Comparison of ENCODE assay signal across 8 mouse cellular contexts in the genomic region with DNA sequence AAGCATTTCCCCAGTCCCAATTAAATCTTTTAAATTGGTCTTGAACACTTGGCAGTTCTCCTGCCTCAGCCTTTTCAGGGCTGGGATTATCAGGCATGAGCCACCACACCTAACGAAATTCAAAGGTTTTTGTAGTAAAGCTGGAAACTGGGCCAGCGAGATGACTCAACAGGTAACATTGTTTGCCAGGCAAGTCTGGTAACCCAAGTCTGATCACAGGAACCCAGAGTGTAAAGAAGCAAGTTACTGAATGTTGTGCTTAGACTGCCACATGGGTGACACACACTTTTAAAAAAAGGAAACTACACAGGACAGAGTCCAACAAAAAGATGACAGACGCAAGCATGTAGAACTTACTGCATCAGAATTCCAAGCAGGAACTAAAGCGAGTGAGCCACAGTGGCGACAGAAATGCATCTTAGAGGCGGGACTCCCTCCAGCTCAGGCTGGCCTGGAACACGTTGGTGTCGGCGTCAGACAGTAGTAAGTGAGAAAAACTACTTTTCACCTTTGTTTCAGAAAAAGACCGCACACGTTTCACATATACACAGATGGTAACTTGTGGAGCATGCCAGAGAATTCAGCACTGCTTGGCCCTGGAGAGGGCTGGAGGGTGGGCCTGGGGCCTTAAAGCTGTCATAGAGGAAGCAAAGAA. TPM values are rescaled to one million over a fixed set of nuclear protein-coding genes. Genes with fewer than 3 reads are reported as not detected.
DNase-seq lines count a peak whose midpoint lies in the region; ATAC-seq and TF ChIP-seq lines count a peak whose summit lies in the region.

No protein-coding gene starts in this region.

- H3K9me3 ChIP-seq in hindbrain, embryonic 10.5 days = no peaks in the 10 kb centered on the region
- no peaks in the 10 kb centered on the region for H3K9me3 ChIP-seq in hindbrain, embryonic 11.5 days (ENCODE audit: control insufficient read depth, low read length)
- no peaks in the 10 kb centered on the region for H3K9me3 ChIP-seq in G1E (replicated peaks)
- H3K9me3 ChIP-seq in forebrain, embryonic 13.5 days (replicated peaks) = no peaks in the 10 kb centered on the region
- H3K9me3 ChIP-seq in liver, embryonic 13.5 days (replicated peaks) = no peaks in the 10 kb centered on the region

- H3K27me3 ChIP-seq in hindbrain, embryonic 10.5 days (ENCODE audit: insufficient read depth, poor library complexity, severe bottlenecking) = no peaks in the 10 kb centered on the region
- no peaks in the 10 kb centered on the region for H3K27me3 ChIP-seq in hindbrain, embryonic 11.5 days (ENCODE audit: control insufficient read depth, insufficient read depth, low read length)
- no peaks in the 10 kb centered on the region for H3K27me3 ChIP-seq in G1E (ENCODE audit: insufficient read depth, low read length)
- H3K27me3 ChIP-seq in forebrain, embryonic 13.5 days = no peaks in the 10 kb centered on the region
- H3K27me3 ChIP-seq in liver, embryonic 13.5 days = no peaks in the 10 kb centered on the region

- DNase-seq in hindbrain, embryonic 10.5 days (ENCODE audit: low spot score) = no peak
- no peak for DNase-seq in hindbrain, embryonic 11.5 days (ENCODE audit: low spot score)
- DNase-seq in G1E (ENCODE audit: low spot score) = no peak
- DNase-seq in liver, embryonic 13.5 days = no peak
- no peak for DNase-seq in thymus, adult 18-20 months
- DNase-seq in right cerebral cortex, postnatal 36 days (ENCODE audit: low spot score in 2 of 2) = no peak
- DNase-seq in kidney, postnatal 4 days = no peak

- ATAC-seq in hindbrain, embryonic 11.5 days (ENCODE audit: low FRiP score) = no peak
- no peak for ATAC-seq in G1E (ENCODE audit: extremely low read depth, insufficient number of reproducible peaks, low FRiP score, poor library complexity, severe bottlenecking)
- no peak for ATAC-seq in forebrain, embryonic 13.5 days
- ATAC-seq in liver, embryonic 13.5 days (ENCODE audit: low read depth) = no peak

- no peak for TF ChIP-seq CTCF in G1E (IDR thresholded peaks at IDR 0.05; ENCODE audit: low read depth, low read length)

- H3K4me2 ChIP-seq in hindbrain, embryonic 11.5 days (replicated peaks; ENCODE audit: low read depth, low read length) = no peak overlapping the region
- H3K4me2 ChIP-seq in forebrain, embryonic 13.5 days = no peak overlapping the region
- peak overlapping the region; percentile 73; the same call in 1 of the 2 replicates for H3K4me2 ChIP-seq in liver, embryonic 13.5 days

- H3K4me1 ChIP-seq in hindbrain, embryonic 10.5 days (replicated peaks) = peaks cover 33% of the 10 kb centered on the region
- no peaks in the 10 kb centered on the region; the same call in 1 of the 2 replicates for H3K4me1 ChIP-seq in hindbrain, embryonic 11.5 days (replicated peaks; ENCODE audit: control insufficient read depth, insufficient read depth, low read length)
- H3K4me1 ChIP-seq in G1E (ENCODE audit: insufficient read depth, low read depth, low read length) = peaks cover 42% of the 10 kb centered on the region
- H3K4me1 ChIP-seq in forebrain, embryonic 13.5 days = peaks cover 25% of the 10 kb centered on the region
- H3K4me1 ChIP-seq in liver, embryonic 13.5 days (replicated peaks) = peaks cover 31% of the 10 kb centered on the region

- WGBS in hindbrain, embryonic 10.5 days = 89% methylated on average over 11 of the region's 11 CpGs
- 93% methylated on average over 11 of the region's 11 CpGs for WGBS in hindbrain, embryonic 11.5 days
- 83% methylated on average over 11 of the region's 11 CpGs for WGBS in forebrain, embryonic 13.5 days
- WGBS in liver, embryonic 13.5 days (ENCODE audit: insufficient replicate concordance) = 84% methylated on average over 11 of the region's 11 CpGs

- peaks cover 28% of the 10 kb centered on the region for H3K36me3 ChIP-seq in hindbrain, embryonic 10.5 days
- H3K36me3 ChIP-seq in hindbrain, embryonic 11.5 days (ENCODE audit: control insufficient read depth, insufficient read depth, low read length) = peaks cover 5% of the 10 kb centered on the region; the same call in 1 of the 2 replicates
- H3K36me3 ChIP-seq in G1E (replicated peaks) = peaks cover 68% of the 10 kb centered on the region
- H3K36me3 ChIP-seq in forebrain, embryonic 13.5 days (ENCODE audit: poor library complexity, severe bottlenecking) = peaks cover 30% of the 10 kb centered on the region
- peaks cover 25% of the 10 kb centered on the region for H3K36me3 ChIP-seq in liver, embryonic 13.5 days

- peak overlapping the region; percentile 97 for H3K27ac ChIP-seq in hindbrain, embryonic 10.5 days
- H3K27ac ChIP-seq in hindbrain, embryonic 11.5 days (ENCODE audit: low read depth, low read length) = no peak overlapping the region
- H3K27ac ChIP-seq in forebrain, embryonic 13.5 days = peak overlapping the region; percentile 25; the same call in 1 of the 2 replicates
- H3K27ac ChIP-seq in liver, embryonic 13.5 days = peak overlapping the region; percentile 58; the same call in 1 of the 2 replicates

- H3K4me3 ChIP-seq in hindbrain, embryonic 10.5 days = no peak overlapping the region
- H3K4me3 ChIP-seq in hindbrain, embryonic 11.5 days (ENCODE audit: low read depth, low read length) = no peak overlapping the region
- H3K4me3 ChIP-seq in G1E (ENCODE audit: low read depth, low read length) = peak overlapping the region; percentile 91; the same call in 1 of the 2 replicates
- H3K4me3 ChIP-seq in forebrain, embryonic 13.5 days = no peak overlapping the region; the same call in 1 of the 2 replicates
- no peak overlapping the region; the same call in 1 of the 2 replicates for H3K4me3 ChIP-seq in liver, embryonic 13.5 days (replicated peaks)

- no peak overlapping the region for H3K9ac ChIP-seq in hindbrain, embryonic 11.5 days (ENCODE audit: low read depth, low read length)
- H3K9ac ChIP-seq in forebrain, embryonic 13.5 days = peak overlapping the region; percentile 58; the same call in 1 of the 2 replicates
- H3K9ac ChIP-seq in liver, embryonic 13.5 days = peak overlapping the region; percentile 67; the same call in 1 of the 2 replicates

RNA-seq across cellular contexts. Expression of a gene that starts 1.0 kb away (rescaled TPM):
- 278 and 297 TPM in 2 replicates for polyA plus RNA-seq in hindbrain, embryonic 10.5 days (2016; fragmentation: Nextera tagmentation; extraction: Ambion mirVana)
- 174 and 183 TPM in 2 replicates for polyA plus RNA-seq in hindbrain, embryonic 11.5 days (2014; fragmentation: Nextera tagmentation; extraction: Ambion mirVana)
- total RNA-seq in G1E (2014; fragmentation: Nextera tagmentation) (140 and 155 TPM in 2 replicates), G1E (2017) (66.4 and 74.4 TPM in 2 replicates)
- polyA plus RNA-seq in G1E (2012) = 554 and 822 TPM in 2 replicates
- 211 and 220 TPM in 2 replicates for polyA plus RNA-seq in forebrain, embryonic 13.5 days (2015; fragmentation: Nextera tagmentation; extraction: Ambion mirVana)
- polyA plus RNA-seq in liver, embryonic 13.5 days (2015; fragmentation: Nextera tagmentation; extraction: Ambion mirVana) = 151 and 159 TPM in 2 replicates

RNA-seq across cellular contexts. Expression of a gene that starts 51.2 kb away (rescaled TPM):
- 29.0 and 42.2 TPM in 2 replicates for polyA plus RNA-seq in hindbrain, embryonic 10.5 days (2016; fragmentation: Nextera tagmentation; extraction: Ambion mirVana)
- 42.1 and 42.2 TPM in 2 replicates for polyA plus RNA-seq in hindbrain, embryonic 11.5 days (2014; fragmentation: Nextera tagmentation; extraction: Ambion mirVana)
- total RNA-seq in G1E (2014; fragmentation: Nextera tagmentation) = 20.9 and 25.6 TPM in 2 replicates
- 24.5 and 25.0 TPM in 2 replicates for total RNA-seq in G1E (2017)
- polyA plus RNA-seq in G1E (2012) = 16.3 and 22.0 TPM in 2 replicates
- 48.8 and 53.1 TPM in 2 replicates for polyA plus RNA-seq in forebrain, embryonic 13.5 days (2015; fragmentation: Nextera tagmentation; extraction: Ambion mirVana)
- polyA plus RNA-seq in liver, embryonic 13.5 days (2015; fragmentation: Nextera tagmentation; extraction: Ambion mirVana) = 10.1 and 10.4 TPM in 2 replicates

RNA-seq across cellular contexts. Expression of a gene that starts 55.4 kb away (rescaled TPM):
- polyA plus RNA-seq in hindbrain, embryonic 10.5 days (2016; fragmentation: Nextera tagmentation; extraction: Ambion mirVana) = 7.2 and 10.8 TPM in 2 replicates
- polyA plus RNA-seq in hindbrain, embryonic 11.5 days (2014; fragmentation: Nextera tagmentation; extraction: Ambion mirVana) = 3.3 and 4.4 TPM in 2 replicates
- total RNA-seq in G1E (2014; fragmentation: Nextera tagmentation) = 65.1 and 99.6 TPM in 2 replicates
- 25.4 and 25.5 TPM in 2 replicates for total RNA-seq in G1E (2017)
- polyA plus RNA-seq in G1E (2012) = 64.8 and 69.2 TPM in 2 replicates
- polyA plus RNA-seq in forebrain, embryonic 13.5 days (2015; fragmentation: Nextera tagmentation; extraction: Ambion mirVana) = 3.4 and 5.0 TPM in 2 replicates
- 1.5 and 1.9 TPM in 2 replicates for polyA plus RNA-seq in liver, embryonic 13.5 days (2015; fragmentation: Nextera tagmentation; extraction: Ambion mirVana)
